Mouse (Mus musculus): ENCODE results near the gene Mlst8. TPM values are rescaled to one million over a fixed set of nuclear protein-coding genes. Genes with fewer than 3 reads are reported as not detected.

The Mlst8 gene
- 10 to 100 TPM in 1 of 2 experiments, 1 to 10 TPM in 1; 10.0 to 10.8 TPM for total RNA-seq (2021)
- long read RNA-seq, experiment 1, transcript Mlst8-201 (9 exons, 3,358 nt): major isoform, 5 of 17 reads
- long read RNA-seq, experiment 1, partial matches to known transcripts: 1 of 17 reads
- long read RNA-seq, experiment 1, other reads (novel, unspliced or antisense): 10 of 17 reads
- long read RNA-seq, experiment 2, transcript Mlst8-201 (9 exons, 3,358 nt): minor isoform, 5 of 19 reads
- long read RNA-seq, experiment 2, transcript Mlst8-202 (9 exons, 3,340 nt): major isoform, 8 of 19 reads
- long read RNA-seq, experiment 2, partial matches to known transcripts: 0 of 19 reads
- long read RNA-seq, experiment 2, other reads (novel, unspliced or antisense): 5 of 19 reads

DNA sequence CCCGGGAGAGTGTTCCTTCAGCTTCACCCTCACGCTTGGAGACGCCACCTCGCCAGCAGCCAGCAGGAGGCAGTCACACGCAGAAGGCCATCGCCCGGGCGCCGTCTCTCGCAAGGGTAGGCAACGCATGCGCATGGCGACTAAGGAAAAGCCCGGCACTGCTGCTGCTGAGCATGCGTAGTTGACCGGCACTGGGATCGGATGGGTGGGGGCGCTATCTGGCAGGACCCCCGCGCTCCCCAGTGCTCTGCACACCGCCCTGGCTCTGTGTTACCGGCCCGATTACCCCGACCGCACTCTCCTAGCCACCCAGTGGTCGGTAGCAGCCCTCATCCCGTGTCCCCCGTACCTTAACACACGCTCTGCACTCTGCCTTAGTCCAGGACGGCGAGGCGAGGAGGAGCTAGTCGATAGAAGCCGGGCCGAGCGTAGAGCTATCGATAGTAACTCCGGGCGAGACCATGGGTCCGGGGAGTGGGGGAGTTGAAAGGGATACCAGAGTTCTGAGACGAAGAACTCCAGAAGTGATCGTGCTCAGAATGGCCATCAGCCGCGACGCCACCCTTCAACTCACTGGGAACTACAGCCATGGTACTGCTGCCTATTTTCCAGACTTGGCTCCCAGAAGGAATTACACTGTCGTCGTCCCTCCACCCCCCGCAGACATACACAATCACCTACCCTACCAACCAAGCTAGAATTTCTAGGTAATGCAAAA lies at the start of gene Mlst8:
Mlst8 (minus strand) TSS at position 416 of the 718 bp plus-strand sequence.
- peak; percentile 98 to 99 for DNase-seq
- intact Hi-C loops (cut with DNase I): no loop called here

DNA sequence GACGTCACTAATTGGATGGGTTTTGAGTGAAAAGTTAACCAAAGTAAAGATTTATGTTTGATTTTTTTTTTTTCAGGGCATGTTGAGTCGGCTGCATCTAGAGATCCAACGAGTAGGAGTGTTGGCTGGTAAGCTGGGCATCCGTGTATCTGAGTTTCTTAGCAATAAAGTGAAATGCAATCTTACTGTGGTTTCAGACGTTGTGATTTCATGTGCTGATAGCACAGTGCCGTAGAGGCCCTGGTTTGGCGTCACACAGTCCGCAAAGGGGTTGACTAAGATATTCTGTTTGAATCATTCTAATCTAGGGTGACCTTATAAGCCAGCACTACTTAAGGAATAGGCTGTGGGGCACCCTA lies 49.7 kb upstream of the Mlst8 start:
- intact Hi-C loops (cut with DNase I): loop anchor here (5.0 kb wide), 1 partner anchor 46 kb away; no protein-coding TSS in a partner anchor
- DNase-seq: no peak

GRCm38 (mm10) chr17:24527723-24528559 lies 49.1 kb upstream of the Mlst8 start, which contains the start of gene Traf7:
Gene Traf7 (minus strand): TSS chr17:24527938.
- peak; percentile 86 to 91 for DNase-seq
- intact Hi-C loops (cut with DNase I): loop anchor here (5.0 kb wide), 1 partner anchor 46 kb away; no protein-coding TSS in a partner anchor

DNA sequence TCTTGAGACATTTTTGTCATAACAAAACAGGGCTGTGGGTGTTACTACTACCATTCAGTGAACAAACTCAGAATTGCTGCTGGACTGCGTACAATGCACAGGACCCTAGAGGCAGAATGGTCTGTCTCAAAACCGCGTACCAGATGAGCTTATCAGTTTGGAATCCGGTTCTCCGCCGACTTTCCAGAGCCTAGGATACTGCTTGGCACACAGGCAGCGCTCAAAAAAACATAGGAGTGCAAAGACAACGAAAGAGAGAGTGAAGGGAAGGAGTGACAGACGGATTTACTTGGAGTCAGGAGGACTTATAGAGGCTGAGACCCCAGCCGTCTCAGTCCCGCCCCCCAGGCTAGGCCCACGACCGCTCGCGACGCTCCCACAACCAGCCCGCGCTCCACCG lies 48.4 kb upstream of the Mlst8 start:
- DNase-seq: no peak
- intact Hi-C loops (cut with DNase I): loop anchor here (5.0 kb wide), 1 partner anchor 45 kb away; no protein-coding TSS in a partner anchor

- intact Hi-C loops (cut with DNase I): loop anchor here (5.0 kb wide), 1 partner anchor 42 kb away; no protein-coding TSS in a partner anchor
- DNase-seq: no peak
These were observed 45.9 kb upstream of the Mlst8 start for GRCm38 (mm10) chr17:24524734-24525133.

GRCm38 (mm10) chr17:24520450-24520849 lies 41.6 kb upstream of the Mlst8 start:
- intact Hi-C loops (cut with DNase I): no loop called here
- DNase-seq: no peak

DNA sequence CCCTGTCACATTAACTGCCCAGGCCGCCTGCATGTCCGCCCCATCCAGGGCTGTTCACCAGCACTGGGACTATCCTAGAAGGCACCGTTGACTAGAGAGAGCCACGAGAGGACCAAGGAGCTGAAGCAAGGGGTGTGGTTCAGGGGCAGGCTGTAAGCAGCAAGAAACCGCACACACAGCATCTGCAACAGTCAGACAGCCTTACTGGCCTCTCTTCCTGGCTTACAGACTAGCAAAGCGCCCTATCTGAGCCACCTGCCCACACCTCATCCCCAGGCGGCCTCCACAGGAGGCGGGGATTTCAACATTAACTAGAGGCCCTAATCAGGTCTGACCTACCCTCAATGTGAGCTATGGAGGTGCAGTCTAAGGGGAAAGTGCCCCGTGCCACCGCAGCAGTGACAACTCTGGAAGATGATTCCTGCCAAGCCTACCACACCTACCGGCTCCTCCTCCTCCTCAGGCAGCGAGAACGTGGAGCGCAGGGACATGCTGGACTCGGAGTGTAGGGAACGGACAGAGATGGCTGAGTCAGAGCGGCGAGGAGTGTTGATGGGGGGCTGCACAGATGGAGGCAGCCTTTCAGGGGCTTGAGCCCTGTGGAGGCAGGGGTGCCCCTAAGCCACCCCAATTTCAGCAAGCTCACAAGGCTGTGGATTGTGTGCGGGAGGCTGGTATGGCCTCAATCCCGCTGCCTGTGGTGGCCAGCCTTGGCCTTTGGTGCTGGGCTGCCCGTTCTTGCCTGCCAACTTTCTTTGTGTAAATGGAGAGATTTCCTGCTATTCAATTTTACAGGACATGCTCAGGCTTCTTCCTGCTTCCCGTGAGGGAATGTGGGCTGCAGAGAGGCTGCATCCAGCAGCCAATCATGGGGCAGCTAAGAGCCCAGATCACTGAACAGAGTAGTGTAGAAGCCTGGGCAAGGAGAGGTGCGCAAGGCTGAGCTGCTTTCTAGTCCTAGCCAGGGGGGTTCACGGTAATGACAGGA lies 35.7 kb upstream of the Mlst8 start:
- peak in 1 of 2 experiments; percentile 29 for DNase-seq
- intact Hi-C loops (cut with DNase I): no loop called here

DNA sequence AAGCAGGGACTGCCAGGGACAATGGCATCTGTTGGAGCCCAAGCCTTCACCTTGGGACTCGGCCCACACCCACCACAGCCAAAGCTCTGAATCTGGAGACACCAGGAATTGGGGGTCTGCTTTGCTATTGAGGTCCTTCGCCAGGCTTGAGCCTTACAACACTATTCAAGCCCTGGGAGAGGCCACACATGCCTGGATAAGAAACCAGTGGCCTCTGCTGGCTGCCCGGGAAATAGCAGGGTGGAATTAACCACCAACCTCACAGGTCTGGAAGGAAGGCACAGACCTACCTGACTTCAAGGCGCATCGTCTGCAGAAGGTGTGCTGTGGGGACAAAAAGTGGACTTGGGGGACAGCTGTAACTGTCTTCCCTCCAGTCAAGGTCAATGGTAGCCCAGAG lies 34.7 kb upstream of the Mlst8 start:
- DNase-seq: peak; percentile 62 to 67
- intact Hi-C loops (cut with DNase I): loop anchor here (2.0 kb wide), 1 partner anchor 19 kb away; no protein-coding TSS in a partner anchor

GRCm38 (mm10) chr17:24507806-24508460 lies 29.1 kb upstream of the Mlst8 start:
- intact Hi-C loops (cut with DNase I): no loop called here
- no peak for DNase-seq

DNA sequence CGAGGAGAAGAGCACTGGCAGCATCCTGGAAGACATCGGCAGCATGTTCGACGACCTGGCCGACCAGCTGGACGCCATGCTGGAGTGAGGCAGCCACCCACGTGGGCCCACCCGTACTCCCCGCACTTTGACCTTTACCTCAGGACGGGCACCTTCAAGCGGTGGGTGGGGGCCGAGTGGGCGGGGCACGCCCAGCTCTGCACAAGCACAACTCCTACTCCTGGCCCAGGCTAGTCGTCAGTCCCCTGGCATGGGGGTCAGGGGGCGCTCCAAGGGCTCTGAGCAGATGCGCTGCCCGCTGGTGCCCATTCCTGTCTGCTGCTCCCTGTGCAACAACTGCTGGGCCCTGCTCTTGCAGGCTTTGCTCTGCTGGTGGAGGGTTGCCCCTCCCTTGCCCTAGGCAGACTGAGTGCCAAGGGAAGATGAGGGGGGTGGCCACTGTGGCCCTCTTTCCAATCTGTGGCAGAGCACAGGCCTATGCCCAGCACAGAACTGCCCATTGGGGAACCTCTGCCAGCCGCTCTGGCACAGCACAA lies 28.3 kb upstream of the Mlst8 start:
- intact Hi-C loops (cut with DNase I): no loop called here

DNA sequence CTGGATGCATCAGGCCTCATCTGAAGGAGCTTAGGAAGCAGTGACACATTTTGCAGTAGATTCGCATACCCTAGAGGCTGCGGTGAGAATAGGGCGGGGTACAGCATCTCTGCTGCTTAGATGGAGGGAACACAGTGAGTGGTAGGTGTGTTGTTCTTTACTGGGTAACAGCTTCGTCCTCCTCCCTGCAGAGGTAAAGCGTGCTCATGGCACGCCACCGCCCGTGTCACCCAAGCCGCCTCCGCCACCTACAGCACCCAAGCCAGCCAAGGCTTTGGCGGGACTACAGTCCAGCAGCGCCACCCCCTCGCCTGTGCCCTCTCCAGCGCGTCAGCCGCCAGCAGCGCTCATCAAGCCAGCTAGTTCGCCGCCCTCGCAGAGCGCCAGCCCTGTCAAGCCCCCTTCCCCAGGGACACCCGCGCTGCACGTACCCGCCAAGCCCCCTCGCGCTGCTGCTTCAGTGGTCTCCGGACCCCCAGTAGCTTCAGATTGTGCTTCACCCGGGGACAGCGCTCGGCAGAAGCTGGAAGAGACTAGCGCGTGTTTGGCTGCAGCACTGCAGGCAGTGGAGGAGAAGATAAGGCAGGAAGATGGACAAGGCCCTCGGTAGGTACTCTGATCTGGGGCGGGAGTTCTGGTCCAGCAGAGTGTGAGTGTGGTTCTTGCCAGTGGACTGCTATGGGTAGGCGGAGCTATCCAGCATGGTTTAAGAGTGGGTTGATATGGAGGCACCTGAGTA lies 27.6 kb upstream of the Mlst8 start:
- peak; percentile 29 to 36 for DNase-seq

More for the DNA sequence above, 28.3 kb upstream of the Mlst8 start:
- DNase-seq: no peak

GRCm38 (mm10) chr17:24505286-24505955 lies 26.5 kb upstream of the Mlst8 start:
- no peak for DNase-seq
- intact Hi-C loops (cut with DNase I): no loop called here

More for the DNA sequence above, 27.6 kb upstream of the Mlst8 start:
- intact Hi-C loops (cut with DNase I): no loop called here

- DNase-seq: no peak
- intact Hi-C loops (cut with DNase I): no loop called here
These were observed 25.2 kb upstream of the Mlst8 start for GRCm38 (mm10) chr17:24504085-24504484.

GRCm38 (mm10) chr17:24502208-24502607 lies 23.3 kb upstream of the Mlst8 start:
- no peak for DNase-seq
- intact Hi-C loops (cut with DNase I): no loop called here

GRCm38 (mm10) chr17:24496026-24496425 lies 17.1 kb upstream of the Mlst8 start:
- intact Hi-C loops (cut with DNase I): no loop called here
- DNase-seq: no peak

GRCm38 (mm10) chr17:24495443-24495842 lies 16.6 kb upstream of the Mlst8 start:
- no peak for DNase-seq
- intact Hi-C loops (cut with DNase I): loop anchor here (2.0 kb wide), 1 partner anchor 17 kb away; no protein-coding TSS in a partner anchor
